Mouse (Mus musculus): ENCODE data around the gene Nudt21.
A peak's percentile ranks its signal among the peaks of the same experiment; 100 is the strongest.

Gene Nudt21

DNA sequence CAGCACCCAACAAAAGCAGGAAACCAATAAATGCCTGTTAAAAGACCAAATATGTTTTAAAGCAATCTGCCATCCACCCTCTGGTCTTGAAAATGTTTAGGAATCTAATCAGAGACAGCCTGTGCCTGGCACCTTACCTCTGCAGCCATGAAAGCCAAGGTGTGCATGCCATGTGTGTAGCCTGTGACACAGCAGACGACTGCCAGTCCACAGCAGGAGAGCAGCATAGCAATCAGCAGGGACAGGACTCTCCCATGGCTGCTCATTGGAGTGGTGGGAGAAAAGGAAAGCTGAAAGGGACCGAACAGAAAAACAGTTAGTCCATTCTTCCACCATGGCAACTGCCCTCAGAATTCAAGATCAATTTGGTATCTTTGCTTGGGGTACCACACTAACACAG, 37.9 kb downstream of the Nudt21 start:
- no peak for DNase-seq (ENCODE audit: low spot score)

DNA sequence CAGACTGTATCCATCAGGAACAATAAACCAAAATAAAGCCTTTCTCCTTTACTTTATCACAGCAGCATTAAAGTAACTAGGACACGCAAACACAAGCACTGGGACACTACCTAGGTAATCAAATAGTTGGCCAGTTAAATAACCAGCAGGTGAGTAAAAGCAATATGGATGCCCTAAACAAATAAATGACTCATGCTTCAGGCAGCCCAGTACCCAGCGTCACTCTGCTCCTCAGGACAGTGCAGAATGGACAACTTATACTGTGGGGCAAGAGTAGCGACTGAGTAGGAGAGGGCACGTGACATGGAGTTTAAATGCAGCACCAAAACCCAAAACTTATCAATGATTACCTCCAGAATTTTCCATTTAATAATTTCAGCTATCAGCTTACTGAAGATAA, 47.1 kb downstream of the Nudt21 start:
- DNase-seq (ENCODE audit: low spot score): no peak

DNA sequence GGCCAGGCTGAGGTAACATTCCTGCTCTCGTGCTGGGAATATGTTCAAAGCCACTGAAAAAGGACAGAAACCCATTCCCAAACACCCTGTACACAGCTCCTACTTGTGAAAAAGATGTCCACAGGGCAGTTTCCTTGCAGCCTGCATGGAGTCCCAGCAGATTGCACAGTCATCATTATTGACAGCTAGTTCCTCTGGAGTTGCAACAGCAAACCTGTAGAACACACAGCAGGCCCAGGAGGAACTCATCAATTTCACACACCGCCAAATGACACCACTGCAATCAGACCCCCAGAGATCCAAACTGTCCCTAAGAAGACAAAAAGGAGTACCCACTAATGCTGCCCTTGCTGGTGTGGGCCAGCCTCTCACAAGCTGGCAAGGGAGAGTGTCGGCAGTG, 52.1 kb downstream of the Nudt21 start:
- no peak for DNase-seq (ENCODE audit: low spot score)

DNA sequence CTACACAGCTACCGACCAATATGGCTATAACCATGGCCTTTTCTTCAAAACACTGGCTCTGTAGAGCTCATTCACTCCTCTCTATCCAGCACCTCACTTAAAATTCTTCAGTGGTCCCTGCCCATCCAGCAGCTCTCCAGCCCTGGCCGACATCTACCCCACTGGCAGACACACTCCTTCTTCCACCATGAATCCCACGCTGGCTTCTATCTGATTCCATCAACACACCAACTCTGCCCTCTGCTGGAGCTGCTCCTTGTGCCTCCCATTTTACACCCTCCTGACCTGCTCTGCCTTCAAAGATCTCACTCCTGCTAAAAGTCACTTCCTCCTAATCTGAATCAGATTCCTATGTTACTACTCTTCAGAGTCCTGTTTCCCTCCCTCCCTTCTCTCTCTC, 53.0 kb downstream of the Nudt21 start:
- peak; percentile 21 for DNase-seq (ENCODE audit: low spot score)

DNA sequence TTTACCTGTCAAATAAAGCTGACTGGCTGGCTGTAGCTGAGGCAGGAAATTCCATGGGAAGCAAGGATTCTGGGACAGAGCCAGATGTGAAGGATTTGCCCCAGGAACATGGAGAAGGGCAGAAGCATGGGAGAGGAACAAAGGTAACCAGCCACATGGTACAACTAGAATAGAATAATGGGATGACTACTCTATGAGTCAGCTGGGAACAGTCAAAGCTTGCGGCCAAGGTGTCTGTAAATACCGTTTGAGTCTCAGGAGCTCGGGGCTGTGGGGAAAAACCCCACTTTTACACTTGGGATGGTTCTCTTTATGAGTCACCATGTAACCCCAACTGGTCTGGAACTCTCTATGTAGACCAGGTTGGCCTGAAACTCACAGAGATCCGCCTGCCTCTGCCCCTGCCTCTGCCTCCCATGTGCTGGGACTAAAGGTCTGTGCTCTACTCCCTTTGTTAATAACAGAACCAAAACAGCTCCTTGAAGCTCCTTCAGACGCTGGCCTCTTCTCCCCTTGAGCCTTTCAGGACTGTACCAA, 55.1 kb downstream of the Nudt21 start:
- no peak for DNase-seq (ENCODE audit: low spot score)

DNA sequence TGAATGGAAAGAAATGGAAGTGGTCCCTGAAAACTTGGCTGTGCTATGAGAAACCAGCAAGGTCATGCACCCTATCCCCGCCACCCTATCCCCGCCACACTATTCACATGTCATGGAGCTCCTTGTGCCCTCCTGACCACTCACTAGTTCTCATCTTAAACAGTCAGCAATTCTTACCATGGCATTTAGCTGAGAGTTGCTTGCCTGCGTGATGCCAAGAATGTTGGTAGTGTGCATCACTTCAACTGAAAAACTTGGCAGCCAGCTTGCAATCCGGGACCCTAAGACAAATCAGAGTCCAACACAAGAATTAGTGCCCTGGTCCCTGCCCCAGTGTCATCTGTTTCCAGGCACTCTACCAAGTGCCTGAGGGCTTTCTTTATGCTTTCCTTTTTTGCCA, 56.7 kb downstream of the Nudt21 start:
- DNase-seq (ENCODE audit: low spot score): no peak

DNA sequence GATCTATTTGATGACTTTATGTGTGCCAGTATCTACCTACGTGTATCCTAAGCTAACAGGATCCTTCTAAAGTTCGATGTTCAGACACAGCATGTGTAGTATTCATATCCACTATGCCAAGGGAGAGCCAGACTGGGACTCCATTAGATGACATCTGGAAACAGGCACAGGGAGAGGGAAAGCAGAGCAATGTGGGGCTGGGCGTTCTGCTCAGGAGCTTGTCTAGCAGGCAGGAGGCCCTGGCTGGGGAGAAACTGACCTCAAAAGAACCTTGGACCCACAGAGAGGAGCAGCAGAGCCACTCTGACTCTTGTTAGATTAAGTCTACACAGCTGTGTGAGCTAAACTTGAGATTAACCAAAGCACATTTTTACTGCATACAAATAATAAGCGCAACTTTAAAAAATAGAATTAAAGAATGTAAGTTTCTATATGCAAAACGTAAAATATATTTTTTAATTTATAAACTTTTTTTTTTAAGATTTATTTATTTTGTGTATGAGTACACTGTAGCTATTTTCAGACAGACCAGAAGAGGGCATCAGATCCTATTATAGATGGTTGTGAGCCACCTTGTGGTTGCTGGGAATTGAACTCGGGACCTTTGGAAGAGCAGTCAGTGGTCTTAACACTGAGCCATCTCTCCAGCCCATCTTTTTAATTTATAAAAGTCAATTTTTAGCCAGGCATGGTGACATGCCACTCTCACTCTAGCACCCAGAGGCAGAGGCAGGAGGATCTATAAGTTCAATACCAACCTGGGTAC, 60.2 kb downstream of the Nudt21 start:
- no peak for DNase-seq (ENCODE audit: low spot score)

DNA sequence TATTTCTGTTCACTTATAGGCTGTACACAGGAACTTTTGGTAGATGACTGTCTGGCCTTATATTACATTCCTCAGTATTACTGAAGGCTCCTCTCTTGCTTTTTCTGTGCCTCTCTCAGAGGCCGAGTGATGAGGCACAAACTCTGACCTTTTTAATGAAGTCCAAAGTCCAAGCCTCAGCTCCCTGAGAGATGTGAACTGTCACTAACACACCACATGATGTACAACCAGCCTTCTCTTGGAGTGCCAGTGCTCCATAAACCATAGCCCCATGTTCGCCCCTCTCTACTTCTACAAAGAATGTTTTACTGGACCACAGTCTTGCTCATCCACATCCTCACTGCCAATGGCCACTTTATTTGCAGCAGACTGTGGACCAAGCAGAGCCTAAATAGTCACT, 61.5 kb downstream of the Nudt21 start:
- no peak for DNase-seq (ENCODE audit: low spot score)

DNA sequence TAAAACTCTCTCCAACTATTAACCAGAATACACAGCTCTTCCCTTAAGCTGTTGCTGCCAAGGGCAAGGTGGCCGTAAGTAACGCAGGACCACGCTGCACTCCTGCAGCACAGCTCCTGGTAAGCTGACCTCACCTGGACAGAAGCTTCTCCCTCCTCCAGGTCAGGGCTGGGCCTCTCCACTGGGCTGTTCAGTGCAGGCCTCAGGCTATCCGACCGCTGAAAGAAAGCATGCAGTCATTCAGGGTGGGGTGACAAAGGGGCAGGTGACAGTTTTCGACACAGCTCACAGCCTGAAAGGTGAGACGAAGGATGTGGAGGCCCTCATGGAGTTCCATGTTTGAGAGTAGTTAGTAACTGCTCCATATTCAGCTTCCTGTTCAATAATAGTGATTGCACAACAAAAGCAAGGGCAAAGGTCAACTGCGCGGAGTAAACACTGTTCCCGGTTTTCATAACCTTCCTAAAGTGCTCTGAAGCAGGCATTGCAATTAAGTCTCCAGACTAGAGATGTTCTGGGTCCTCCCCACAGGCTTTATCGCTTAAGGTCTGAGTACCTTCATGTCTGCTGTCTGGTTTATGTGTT, 62.1 kb downstream of the Nudt21 start:
- DNase-seq (ENCODE audit: low spot score): peak; percentile 17

DNA sequence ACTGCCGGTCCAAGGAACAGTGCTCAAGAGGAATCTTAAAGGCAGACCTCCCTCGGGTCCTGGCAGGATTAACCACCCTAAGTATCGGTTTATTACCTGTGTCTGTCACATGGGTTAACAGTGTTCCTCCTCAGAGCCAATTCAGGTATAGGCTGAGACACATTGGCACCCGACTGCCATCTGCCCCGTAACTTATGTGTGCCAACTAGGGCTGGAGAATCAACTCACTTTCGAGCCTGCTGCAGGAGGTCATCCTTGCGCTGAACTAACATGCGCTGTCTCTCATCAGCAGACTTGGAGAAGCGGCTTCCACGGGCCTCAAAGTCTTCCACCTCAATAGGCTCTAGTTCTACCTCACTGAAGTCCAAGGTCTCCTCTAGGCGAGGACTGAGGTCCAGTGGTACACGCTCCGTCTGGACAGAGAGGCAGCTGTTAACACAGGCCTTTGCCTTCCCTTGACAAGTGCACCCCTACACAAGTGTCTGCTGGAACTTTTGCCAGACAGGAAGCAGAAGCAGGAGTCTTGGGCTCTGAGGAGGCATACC, 62.9 kb downstream of the Nudt21 start:
- no peak for DNase-seq (ENCODE audit: low spot score)

DNA sequence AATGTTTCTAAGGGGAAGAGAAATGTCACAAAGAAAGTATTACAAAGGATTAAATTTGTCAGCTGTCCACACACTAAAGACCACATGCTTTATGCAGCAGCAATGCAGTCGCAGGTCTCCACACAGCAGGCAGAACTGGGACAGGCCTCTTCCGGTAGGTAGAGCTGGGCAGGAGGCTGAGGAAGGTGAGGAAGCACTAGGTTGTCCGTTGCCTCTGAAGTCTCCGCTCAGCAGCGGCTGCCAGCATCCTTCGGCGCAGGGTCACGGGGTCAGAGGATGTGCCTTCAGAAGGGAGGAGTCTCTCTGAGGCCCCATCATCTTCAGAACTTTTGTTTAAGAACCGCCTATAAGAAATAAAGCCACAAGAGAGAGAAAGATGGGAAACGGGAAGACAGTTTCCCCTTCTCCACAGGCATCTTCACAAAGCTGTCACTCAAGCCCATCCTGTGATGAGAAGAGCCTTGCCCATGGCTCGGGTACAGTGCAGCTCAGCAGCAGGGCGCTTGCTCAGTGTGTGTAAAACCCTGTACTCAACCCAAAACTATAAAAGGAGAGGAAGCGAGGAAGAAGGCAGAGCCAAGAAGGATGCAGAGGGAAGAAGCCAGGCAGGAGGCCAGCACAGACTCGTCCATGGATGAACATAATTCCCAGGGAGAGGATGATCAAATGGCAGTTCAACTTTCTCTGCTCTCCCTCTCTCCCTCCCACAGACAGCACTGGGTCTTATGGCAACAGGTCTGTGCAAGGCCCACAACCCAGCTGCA, 63.7 kb downstream of the Nudt21 start:
- DNase-seq (ENCODE audit: low spot score): no peak

DNA sequence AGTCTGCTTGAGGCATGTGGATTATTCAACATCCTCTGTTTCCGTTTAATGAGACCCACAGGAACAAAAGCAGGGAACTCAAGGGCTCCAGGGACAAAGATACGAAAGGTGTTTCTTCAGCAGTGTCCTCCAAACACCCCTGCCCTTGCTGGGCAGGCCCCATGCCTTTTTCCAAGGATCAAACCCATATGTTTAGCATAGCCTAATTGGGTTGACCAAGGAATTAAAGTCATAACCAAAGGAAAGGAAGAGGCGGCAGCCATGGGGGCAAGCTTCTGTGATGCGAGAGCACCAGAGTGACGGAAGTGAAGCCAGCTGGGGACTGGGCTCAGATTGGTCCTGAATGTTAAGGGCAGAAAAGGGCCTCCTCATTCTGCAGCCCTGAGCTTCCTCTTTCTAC, 64.6 kb downstream of the Nudt21 start:
- no peak for DNase-seq (ENCODE audit: low spot score)

DNA sequence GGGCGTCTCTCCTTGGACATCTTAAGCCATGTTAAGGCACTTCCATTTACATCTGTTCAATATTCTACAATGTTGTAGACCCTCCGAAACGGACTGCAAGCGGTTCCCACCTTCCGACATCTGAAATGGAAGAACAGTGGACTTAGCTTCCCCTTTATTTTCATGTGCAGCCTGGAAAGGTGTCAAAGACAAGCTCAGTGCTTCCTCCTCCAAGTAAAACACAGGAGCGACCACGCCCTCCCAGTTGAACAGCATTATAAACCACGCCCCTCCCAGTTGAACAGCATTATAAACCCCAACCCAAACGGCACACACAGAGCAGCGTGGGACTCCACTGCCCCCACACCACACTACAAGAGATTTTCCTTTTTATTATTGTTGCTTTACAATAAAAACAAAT, 65.4 kb downstream of the Nudt21 start:
- no peak for DNase-seq (ENCODE audit: low spot score)

DNA sequence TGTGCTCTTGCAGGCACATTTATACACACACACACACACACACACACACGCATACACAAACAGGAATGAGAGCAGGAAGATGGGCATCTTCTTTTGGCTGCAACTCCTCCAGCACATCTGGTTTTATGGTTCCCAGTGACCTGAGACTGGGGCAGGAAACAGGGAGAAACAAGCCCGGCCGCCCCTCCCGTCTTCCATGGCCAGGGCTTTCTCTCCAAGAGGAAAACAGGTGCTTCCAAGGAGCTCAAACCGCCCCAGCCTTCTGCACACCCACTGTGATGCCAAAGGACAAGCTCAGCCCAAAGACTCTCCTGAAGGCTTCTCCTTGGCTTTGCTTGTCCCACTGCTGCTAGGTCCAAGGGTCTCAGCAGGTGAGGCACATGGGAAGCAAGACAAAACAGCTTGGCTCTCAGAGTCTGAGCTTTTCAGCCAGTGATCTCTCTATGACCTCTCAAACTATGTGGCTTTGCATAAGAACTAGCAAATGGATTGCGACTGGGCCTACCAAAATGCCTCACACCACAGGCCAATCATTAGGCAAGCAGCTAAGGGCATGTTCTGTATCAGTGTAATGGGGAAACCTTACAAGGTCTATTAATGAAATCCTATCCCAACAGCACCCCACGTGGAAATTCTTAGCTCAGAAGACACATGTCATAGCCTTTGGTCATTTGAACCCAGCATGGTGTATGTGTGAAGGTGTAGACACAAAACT, 67.0 kb downstream of the Nudt21 start:
- peak; percentile 31 for DNase-seq (ENCODE audit: low spot score)

DNA sequence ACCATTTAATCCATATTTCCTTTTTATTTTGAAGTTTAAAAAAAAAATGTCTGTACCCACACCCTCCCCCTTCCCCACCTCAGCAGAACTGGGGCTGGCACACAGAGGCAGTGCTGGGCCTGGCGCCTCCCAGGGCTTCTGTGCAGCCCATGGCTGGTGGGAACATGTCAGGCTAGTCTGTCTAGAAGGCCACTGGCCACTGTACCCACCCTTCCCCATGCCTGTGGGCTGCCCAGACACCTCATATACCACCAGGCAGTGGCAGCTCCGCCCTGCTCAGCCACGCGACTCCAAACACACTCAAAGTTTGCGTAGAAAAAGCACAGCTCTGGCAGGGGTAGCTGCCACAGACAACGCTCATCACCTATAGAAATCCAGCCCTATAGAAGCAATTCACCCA, 68.5 kb downstream of the Nudt21 start:
- no peak for DNase-seq (ENCODE audit: low spot score)

Data from adipocyte (in vitro differentiated cells).